14 mouse cellular contexts compared by ENCODE assay signal in genomic region chr2:167542361-167542760, GRCm38 (mm10). TPM values are rescaled to one million over a fixed set of nuclear protein-coding genes. Genes with fewer than 3 reads are reported as not detected.
DNase-seq lines count a peak whose midpoint lies in the region; ATAC-seq and TF ChIP-seq lines count a peak whose summit lies in the region.
"Had no signal": no experiment of that assay in that cellular context is flagged by ENCODE, and none has a peak within 500 bp of the region (broad histone marks: within the 10 kb centered on the region; RNA-seq: fewer than 3 reads in every experiment).

No protein-coding gene starts in this region.

- WGBS in heart, adult 2 months = 87% methylated on average over 4 of the region's 4 CpGs
- 57% methylated on average over 4 of the region's 4 CpGs for WGBS in kidney, embryonic 15.5 days
- WGBS in stomach, embryonic 14.5 days = 59% methylated on average over 4 of the region's 4 CpGs
- 67% methylated on average over 4 of the region's 4 CpGs for WGBS in stomach, postnatal 0 days
- 68% methylated on average over 4 of the region's 4 CpGs for WGBS in stomach, embryonic 16.5 days

- TF ChIP-seq EP300 in heart, adult 2 months (IDR thresholded peaks at IDR 0.05; ENCODE audit: insufficient read depth, low read depth, low read length) = no peak
- TF ChIP-seq EP300 in stomach, postnatal 0 days (optimal IDR thresholded peaks at IDR 0.05) = no peak

- TF ChIP-seq CTCF in heart, adult 2 months (IDR thresholded peaks at IDR 0.05) = no peak
- no peak for TF ChIP-seq CTCF in stomach, postnatal 0 days (IDR thresholded peaks at IDR 0.05; ENCODE audit: low read depth)

- H3K9me3 ChIP-seq in kidney, embryonic 15.5 days (replicated peaks) = no peaks in the 10 kb centered on the region
- no peaks in the 10 kb centered on the region for H3K9me3 ChIP-seq in stomach, embryonic 14.5 days (ENCODE audit: control insufficient read depth, low read depth, low read length)
- H3K9me3 ChIP-seq in stomach, postnatal 0 days (ENCODE audit: control insufficient read depth, low read length) = no peaks in the 10 kb centered on the region
- no peaks in the 10 kb centered on the region for H3K9me3 ChIP-seq in stomach, embryonic 16.5 days (replicated peaks; ENCODE audit: control insufficient read depth, low read length)
- H3K9me3 ChIP-seq: forebrain, embryonic 13.5 days; G1E; megakaryocyte, embryonic 14.5 days had no signal

- H3K4me1 ChIP-seq in heart, adult 2 months (ENCODE audit: control insufficient read depth, insufficient read depth, low read length) = peaks cover 14% of the 10 kb centered on the region
- H3K4me1 ChIP-seq in kidney, embryonic 15.5 days = peaks cover 79% of the 10 kb centered on the region
- peaks cover 42% of the 10 kb centered on the region for H3K4me1 ChIP-seq in stomach, embryonic 14.5 days (ENCODE audit: control insufficient read depth, insufficient read depth, low read length)
- H3K4me1 ChIP-seq in stomach, postnatal 0 days (replicated peaks; ENCODE audit: control insufficient read depth, insufficient read depth) = peaks cover 5% of the 10 kb centered on the region
- peaks cover 35% of the 10 kb centered on the region for H3K4me1 ChIP-seq in stomach, embryonic 16.5 days (ENCODE audit: control insufficient read depth, insufficient read depth, low read length)

- no peak overlapping the region for H3K9ac ChIP-seq in heart, adult 2 months (ENCODE audit: low read depth, low read length)
- no peak overlapping the region for H3K9ac ChIP-seq in kidney, embryonic 15.5 days
- no peak overlapping the region for H3K9ac ChIP-seq in stomach, embryonic 14.5 days (replicated peaks; ENCODE audit: low read depth, low read length)
- H3K9ac ChIP-seq in stomach, postnatal 0 days (ENCODE audit: low read length) = no peak overlapping the region
- H3K9ac ChIP-seq in stomach, embryonic 16.5 days (ENCODE audit: low read length) = no peak overlapping the region
- H3K9ac ChIP-seq: forebrain, embryonic 13.5 days had no signal

- intact Hi-C loops in heart, adult 2 months (cut with DNase I) = loop anchor here (2.0 kb wide), 1 partner anchor 22 kb away; no protein-coding TSS in a partner anchor
- intact Hi-C loops in heart, postnatal 14 days (cut with DNase I) = loop anchor here (2.0 kb wide), 1 partner anchor 22 kb away; no protein-coding TSS in a partner anchor

- peak overlapping the region; percentile 82 for H3K4me2 ChIP-seq in kidney, embryonic 15.5 days
- H3K4me2 ChIP-seq in stomach, embryonic 14.5 days (replicated peaks; ENCODE audit: low read depth, low read length) = no peak overlapping the region
- H3K4me2 ChIP-seq in stomach, postnatal 0 days (replicated peaks; ENCODE audit: low read depth) = no peak overlapping the region
- H3K4me2 ChIP-seq in stomach, embryonic 16.5 days (ENCODE audit: low read depth, low read length) = no peak overlapping the region
- H3K4me2 ChIP-seq: forebrain, embryonic 13.5 days had no signal

- TF ChIP-seq POLR2A in heart, adult 2 months (IDR thresholded peaks at IDR 0.05; ENCODE audit: insufficient read depth, low read depth, low read length) = no peak

- H3K27me3 ChIP-seq in heart, adult 2 months (ENCODE audit: control insufficient read depth, insufficient read depth, low read length) = no peaks in the 10 kb centered on the region
- H3K27me3 ChIP-seq in kidney, embryonic 15.5 days = peaks cover 9% of the 10 kb centered on the region
- peaks cover 1% of the 10 kb centered on the region; the same call in 1 of the 2 replicates for H3K27me3 ChIP-seq in stomach, embryonic 14.5 days (ENCODE audit: control insufficient read depth, insufficient read depth, low read length)
- no peaks in the 10 kb centered on the region for H3K27me3 ChIP-seq in stomach, postnatal 0 days (ENCODE audit: control insufficient read depth, insufficient read depth, low read length)
- 0 out of 2 replicates have a peak, but pooled peaks cover 4% of the 10 kb centered on the region for H3K27me3 ChIP-seq in stomach, embryonic 16.5 days (ENCODE audit: control insufficient read depth, insufficient read depth, low read length)

- peak overlapping the region; percentile 76 for H3K27ac ChIP-seq in heart, adult 2 months
- H3K27ac ChIP-seq in kidney, embryonic 15.5 days = peak overlapping the region; percentile 95
- peak overlapping the region; percentile 99; the same call in 1 of the 2 replicates for H3K27ac ChIP-seq in stomach, embryonic 14.5 days (ENCODE audit: low read length)
- H3K27ac ChIP-seq in stomach, postnatal 0 days (replicated peaks) = no peak overlapping the region; the same call in 1 of the 2 replicates
- peak overlapping the region; percentile 99 for H3K27ac ChIP-seq in stomach, embryonic 16.5 days (ENCODE audit: low read length)
- H3K27ac ChIP-seq: forebrain, embryonic 13.5 days had no signal

- H3K36me3 ChIP-seq in heart, adult 2 months (ENCODE audit: control insufficient read depth, insufficient read depth, low read length) = no peaks in the 10 kb centered on the region
- H3K36me3 ChIP-seq in kidney, embryonic 15.5 days = peaks cover 10% of the 10 kb centered on the region; the same call in 1 of the 2 replicates
- H3K36me3 ChIP-seq in stomach, embryonic 14.5 days (ENCODE audit: control insufficient read depth, insufficient read depth, low read length) = peaks cover 7% of the 10 kb centered on the region; the same call in 1 of the 2 replicates
- no peaks in the 10 kb centered on the region for H3K36me3 ChIP-seq in stomach, postnatal 0 days (ENCODE audit: control insufficient read depth, insufficient read depth, low read length)
- no peaks in the 10 kb centered on the region for H3K36me3 ChIP-seq in stomach, embryonic 16.5 days (ENCODE audit: control insufficient read depth, insufficient read depth, low read length)
- H3K36me3 ChIP-seq: G1E had no signal

- DNase-seq in heart, adult 2 months = no peak
- DNase-seq in heart, postnatal 14 days = no peak
- no peak for DNase-seq in kidney, adult 18-20 months
- no peak for DNase-seq in stomach, postnatal 0 days (ENCODE audit: low spot score)
- DNase-seq in adrenal gland, postnatal 14 days = no peak
- DNase-seq: cerebellum, adult 11-12 months; liver; thymus, postnatal 25 days had no signal

- ATAC-seq in kidney, embryonic 15.5 days (replicated peaks; ENCODE audit: low FRiP score) = no peak
- no peak for ATAC-seq in stomach, embryonic 14.5 days (ENCODE audit: insufficient number of reproducible peaks, insufficient read depth, low FRiP score, low read depth)
- no peak for ATAC-seq in stomach, postnatal 0 days (ENCODE audit: low FRiP score, low TSS enrichment)
- ATAC-seq in stomach, embryonic 16.5 days (ENCODE audit: insufficient read depth, low FRiP score) = no peak
- ATAC-seq: forebrain, embryonic 13.5 days had no signal

- H3K79me2 ChIP-seq in heart, adult 2 months (replicated peaks; ENCODE audit: control insufficient read depth, insufficient read depth, low read length) = no peaks in the 10 kb centered on the region

- H3K4me3 ChIP-seq in heart, adult 2 months = no peak overlapping the region
- peak overlapping the region; percentile 54 for H3K4me3 ChIP-seq in kidney, embryonic 15.5 days (replicated peaks)
- no peak overlapping the region for H3K4me3 ChIP-seq in stomach, embryonic 14.5 days (ENCODE audit: low read depth, low read length)
- H3K4me3 ChIP-seq in stomach, postnatal 0 days (ENCODE audit: low read depth, low read length) = no peak overlapping the region
- no peak overlapping the region for H3K4me3 ChIP-seq in stomach, embryonic 16.5 days (replicated peaks; ENCODE audit: low read length)
- H3K4me3 ChIP-seq: forebrain, embryonic 13.5 days had no signal

RNA-seq across cellular contexts. Expression of gene Snai1, which starts 4.4 kb away (rescaled TPM):
- total RNA-seq in heart, adult 2 months (2021) = 1 to 10 TPM; 1.6 to 2.0 TPM
- 6.5 and 10.5 TPM in 2 replicates for polyA plus RNA-seq in heart, adult 2 months (2012; rRNA removed)
- total RNA-seq in heart, postnatal 14 days (2021) = 1 to 10 TPM; 3.0 to 3.1 TPM
- 34.3 and 37.7 TPM in 2 replicates for polyA plus RNA-seq in kidney, embryonic 15.5 days (2015; fragmentation: Nextera tagmentation; extraction: Ambion mirVana)
- 11.6 and 12.9 TPM in 2 replicates for polyA plus RNA-seq in stomach, embryonic 14.5 days (2014; fragmentation: Nextera tagmentation; extraction: Ambion mirVana)
- 6.9 and 8.3 TPM in 2 replicates for polyA plus RNA-seq in stomach, postnatal 0 days (2015; fragmentation: Nextera tagmentation; extraction: Ambion mirVana)
- polyA plus RNA-seq in stomach, embryonic 16.5 days (2015; fragmentation: Nextera tagmentation; extraction: Ambion mirVana) = 15.5 and 15.9 TPM in 2 replicates
- total RNA-seq in adrenal gland, postnatal 14 days (2021) = 7.2 and 10.6 TPM in 2 replicates
- total RNA-seq: G1E had no signal
- polyA plus RNA-seq: G1E had no signal

RNA-seq across cellular contexts. Expression of gene Spata2, which starts 49.7 kb away (rescaled TPM):
- 10 to 100 TPM; 15.4 to 15.6 TPM for total RNA-seq in heart, adult 2 months (2021)
- polyA plus RNA-seq in heart, adult 2 months (2012; rRNA removed) = 15.5 and 19.7 TPM in 2 replicates
- 10 to 100 TPM; 18.2 to 20.9 TPM for total RNA-seq in heart, postnatal 14 days (2021)
- 17.8 and 17.9 TPM in 2 replicates for polyA plus RNA-seq in kidney, embryonic 15.5 days (2015; fragmentation: Nextera tagmentation; extraction: Ambion mirVana)
- polyA plus RNA-seq in stomach, embryonic 14.5 days (2014; fragmentation: Nextera tagmentation; extraction: Ambion mirVana) = 11.2 and 13.1 TPM in 2 replicates
- 9.4 and 11.3 TPM in 2 replicates for polyA plus RNA-seq in stomach, postnatal 0 days (2015; fragmentation: Nextera tagmentation; extraction: Ambion mirVana)
- 13.8 and 15.9 TPM in 2 replicates for polyA plus RNA-seq in stomach, embryonic 16.5 days (2015; fragmentation: Nextera tagmentation; extraction: Ambion mirVana)
- total RNA-seq in adrenal gland, postnatal 14 days (2021) = 30.1 and 32.5 TPM in 2 replicates

RNA-seq across cellular contexts. Expression of gene Rnf114, which starts 49.9 kb away (rescaled TPM):
- total RNA-seq in heart, adult 2 months (2021) = 10 to 100 TPM; 60.4 to 76.7 TPM
- 96.3 and 128 TPM in 2 replicates for polyA plus RNA-seq in heart, adult 2 months (2012; rRNA removed)
- 10 to 100 TPM; 50.7 to 52.1 TPM for total RNA-seq in heart, postnatal 14 days (2021)
- 89.9 and 91.9 TPM in 2 replicates for polyA plus RNA-seq in kidney, embryonic 15.5 days (2015; fragmentation: Nextera tagmentation; extraction: Ambion mirVana)
- polyA plus RNA-seq in stomach, embryonic 14.5 days (2014; fragmentation: Nextera tagmentation; extraction: Ambion mirVana) = 78.2 and 83.2 TPM in 2 replicates
- polyA plus RNA-seq in stomach, postnatal 0 days (2015; fragmentation: Nextera tagmentation; extraction: Ambion mirVana) = 44.6 and 47.6 TPM in 2 replicates
- polyA plus RNA-seq in stomach, embryonic 16.5 days (2015; fragmentation: Nextera tagmentation; extraction: Ambion mirVana) = 68.7 and 73.3 TPM in 2 replicates
- total RNA-seq in adrenal gland, postnatal 14 days (2021) = 57.6 and 62.9 TPM in 2 replicates
